Comparison of ENCODE assay signal across 23 mouse cellular contexts in genomic region chr4:107962792-107963191, GRCm38 (mm10). TPM values are rescaled to one million over a fixed set of nuclear protein-coding genes. Genes with fewer than 3 reads are reported as not detected.
DNase-seq lines count a peak whose midpoint lies in the region; ATAC-seq and TF ChIP-seq lines count a peak whose summit lies in the region.
"Had no signal": no experiment of that assay in that cellular context is flagged by ENCODE, and none has a peak within 500 bp of the region (broad histone marks: within the 10 kb centered on the region; RNA-seq: fewer than 3 reads in every experiment).

No protein-coding gene starts in this region.

- TF ChIP-seq POLR2A in brain, embryonic 14.5 days (IDR thresholded peaks at IDR 0.05; ENCODE audit: borderline replicate concordance, extremely low read depth, insufficient read depth, insufficient read length, poor library complexity, severe bottlenecking), result no peak

- H3K4me3 ChIP-seq in heart, embryonic 10.5 days, result no peak overlapping the region
- no peak overlapping the region for H3K4me3 ChIP-seq in hindbrain, embryonic 15.5 days
- H3K4me3 ChIP-seq in hindbrain, embryonic 16.5 days (ENCODE audit: low read length), result no peak overlapping the region
- H3K4me3 ChIP-seq: embryonic facial prominence, embryonic 13.5 days; gastrocnemius, adult 2 months; midbrain, embryonic 12.5 days had no signal

- H3K9me3 ChIP-seq in heart, embryonic 10.5 days, result no peaks in the 10 kb centered on the region
- H3K9me3 ChIP-seq in hindbrain, embryonic 15.5 days, result no peaks in the 10 kb centered on the region
- H3K9me3 ChIP-seq in hindbrain, embryonic 16.5 days (ENCODE audit: control insufficient read depth, low read length), result no peaks in the 10 kb centered on the region
- H3K9me3 ChIP-seq: embryonic facial prominence, embryonic 13.5 days; midbrain, embryonic 12.5 days had no signal

- ATAC-seq in hindbrain, embryonic 15.5 days (ENCODE audit: low FRiP score, low read depth), result no peak
- no peak for ATAC-seq in hindbrain, embryonic 16.5 days

- peaks cover 35% of the 10 kb centered on the region for H3K4me1 ChIP-seq in heart, embryonic 10.5 days
- H3K4me1 ChIP-seq in hindbrain, embryonic 15.5 days (replicated peaks), result no peaks in the 10 kb centered on the region
- H3K4me1 ChIP-seq in hindbrain, embryonic 16.5 days (ENCODE audit: control insufficient read depth, insufficient read depth, low read depth, low read length), result no peaks in the 10 kb centered on the region; the same call in 1 of the 2 replicates

- no peak overlapping the region for H3K9ac ChIP-seq in hindbrain, embryonic 15.5 days
- no peak overlapping the region for H3K9ac ChIP-seq in hindbrain, embryonic 16.5 days (ENCODE audit: low read depth, low read length)
- H3K9ac ChIP-seq: embryonic facial prominence, embryonic 13.5 days; midbrain, embryonic 12.5 days had no signal

- H3K36me3 ChIP-seq in heart, embryonic 10.5 days, result no peaks in the 10 kb centered on the region
- H3K36me3 ChIP-seq in hindbrain, embryonic 15.5 days, result no peaks in the 10 kb centered on the region
- no peaks in the 10 kb centered on the region for H3K36me3 ChIP-seq in hindbrain, embryonic 16.5 days (ENCODE audit: control insufficient read depth, insufficient read depth, low read length)
- H3K36me3 ChIP-seq: embryonic facial prominence, embryonic 13.5 days; midbrain, embryonic 12.5 days had no signal

- H3K4me2 ChIP-seq in hindbrain, embryonic 15.5 days, result no peak overlapping the region
- H3K4me2 ChIP-seq in hindbrain, embryonic 16.5 days (ENCODE audit: low read length), result no peak overlapping the region
- H3K4me2 ChIP-seq: embryonic facial prominence, embryonic 13.5 days; liver, embryonic 11.5 days; midbrain, embryonic 12.5 days had no signal

- H3K27me3 ChIP-seq in heart, embryonic 10.5 days (ENCODE audit: insufficient read depth, poor library complexity, severe bottlenecking), result no peaks in the 10 kb centered on the region
- H3K27me3 ChIP-seq in hindbrain, embryonic 15.5 days, result no peaks in the 10 kb centered on the region
- no peaks in the 10 kb centered on the region for H3K27me3 ChIP-seq in hindbrain, embryonic 16.5 days (replicated peaks; ENCODE audit: control insufficient read depth, insufficient read depth, low read length)
- H3K27me3 ChIP-seq: embryonic facial prominence, embryonic 13.5 days; Patski had no signal

- 84% methylated on average over 2 of the region's 2 CpGs for WGBS in heart, embryonic 10.5 days
- 75% methylated on average over 2 of the region's 2 CpGs for WGBS in hindbrain, embryonic 15.5 days
- WGBS in hindbrain, embryonic 16.5 days, result 69% methylated on average over 2 of the region's 2 CpGs

- peak overlapping the region; percentile 78 for H3K27ac ChIP-seq in heart, embryonic 10.5 days
- H3K27ac ChIP-seq in hindbrain, embryonic 15.5 days (replicated peaks), result peak overlapping the region; percentile 27; the same call in 1 of the 2 replicates
- no peak overlapping the region for H3K27ac ChIP-seq in hindbrain, embryonic 16.5 days (ENCODE audit: low read depth, low read length)
- H3K27ac ChIP-seq: embryonic facial prominence, embryonic 13.5 days; macrophage; midbrain, embryonic 12.5 days had no signal

- no peak for DNase-seq in heart, embryonic 10.5 days (ENCODE audit: low spot score)
- no peak for DNase-seq in heart, adult 8-10 months (ENCODE audit: low spot score)
- peak; percentile 32 for DNase-seq in 3T3-L1 (ENCODE audit: low read depth, low spot score)
- DNase-seq in brain, embryonic 14.5 days (ENCODE audit: low read depth), result peak; percentile 31
- no peak for DNase-seq in right cerebral cortex, adult 2 months (ENCODE audit: low spot score in 2 of 2)
- DNase-seq: adrenal gland, adult 8-10 months; kidney, adult 11 months; right cerebral cortex, postnatal 14 days; spleen, adult 18-20 months; thymus, postnatal 25 days had no signal

- TF ChIP-seq CTCF in brain, embryonic 14.5 days (IDR thresholded peaks at IDR 0.05; ENCODE audit: borderline replicate concordance, extremely low read depth, insufficient read depth, insufficient read length), result no peak

RNA-seq across cellular contexts. Expression of gene Slc1a7, which starts 5.3 kb away (rescaled TPM):
- not detected in 2 replicates for polyA plus RNA-seq in heart, embryonic 10.5 days (2016; fragmentation: Nextera tagmentation; extraction: Ambion mirVana)
- total RNA-seq in heart, adult 8-10 months (2022), result under 1 TPM in 3 of 4 experiments, not detected in 1; 0.16 to 0.60 (median 0.41) TPM
- 0.05 TPM in 1 of 2 replicates, not detected in the other for polyA plus RNA-seq in hindbrain, embryonic 15.5 days (2015; fragmentation: Nextera tagmentation; extraction: Ambion mirVana)
- 0.18 TPM in 1 of 2 replicates, not detected in the other for polyA plus RNA-seq in hindbrain, embryonic 16.5 days (2015; fragmentation: Nextera tagmentation; extraction: Ambion mirVana)
- polyA plus RNA-seq in brain, embryonic 14.5 days (2012; rRNA removed), result 0.08 and 0.10 TPM in 2 replicates
- total RNA-seq: monocyte, adult 5-6 weeks had no signal
- polyA plus RNA-seq: C2C12; embryonic facial prominence, embryonic 13.5 days; kidney, embryonic 16.5 days; limb, embryonic 11.5 days; liver, embryonic 11.5 days; macrophage; midbrain, embryonic 12.5 days; neural tube, embryonic 11.5 days had no signal

RNA-seq across cellular contexts. Expression of gene Cpt2, which starts 39.4 kb away (rescaled TPM):
- polyA plus RNA-seq in heart, embryonic 10.5 days (2016; fragmentation: Nextera tagmentation; extraction: Ambion mirVana), result 50.6 and 67.0 TPM in 2 replicates
- total RNA-seq in heart, adult 8-10 months (2022), result 100 to 1,000 TPM; 273 to 347 (median 313) TPM
- polyA plus RNA-seq in hindbrain, embryonic 15.5 days (2015; fragmentation: Nextera tagmentation; extraction: Ambion mirVana), result 16.2 and 17.7 TPM in 2 replicates
- polyA plus RNA-seq in hindbrain, embryonic 16.5 days (2015; fragmentation: Nextera tagmentation; extraction: Ambion mirVana), result 16.3 and 19.1 TPM in 2 replicates
- 14.1 and 15.6 TPM in 2 replicates for polyA plus RNA-seq in brain, embryonic 14.5 days (2012; rRNA removed)

Comparison
In these comparisons a context has a peak if more than half of its experiments do, and no peak if none do; other contexts are left out.
1. DNase-seq: peak in 3T3-L1 (single experiment) and brain, embryonic 14.5 days (single experiment); none in heart, embryonic 10.5 days (single experiment), heart, adult 8-10 months (single experiment) and right cerebral cortex, adult 2 months (0 of 2).